Mouse (Mus musculus) thymus, adult 2 months (tissue): Measurements from ENCODE around the gene Cdh8. TPM values are rescaled to one million over a fixed set of nuclear protein-coding genes. Genes with fewer than 3 reads are reported as not detected.

Experiments used
- DNase-seq: peaks from one replicate; pipeline ENCODE4 v3.0.0; 2021
- H3K27ac ChIP-seq: fragments of 200-500 bp; 2 replicates; pipeline ENCODE4 v1.5.1; 2012; ENCODE audit warnings: low read length, control low read depth; ENCODE audit not compliant: control insufficient read depth, insufficient read depth
- H3K27me3 ChIP-seq: fragments of 200-500 bp; 2 replicates; pipeline ENCODE4 v1.6.1; 2012; ENCODE audit warnings: mild to moderate bottlenecking, low read length, moderate library complexity, mixed read lengths; ENCODE audit not compliant: control insufficient read depth, insufficient read depth
- H3K36me3 ChIP-seq: fragments of 200-500 bp; 2 replicates; pipeline ENCODE4 v1.6.1; 2012; ENCODE audit warnings: mild to moderate bottlenecking, low read length, moderate library complexity; ENCODE audit not compliant: control insufficient read depth, insufficient read depth
- H3K4me1 ChIP-seq: fragments of 200-500 bp; replicated peaks from 2 replicates; pipeline ENCODE4 v1.6.1; 2012; ENCODE audit warnings: low read length; ENCODE audit not compliant: control insufficient read depth, insufficient read depth
- H3K4me3 ChIP-seq: fragments of 200-500 bp; 2 replicates; pipeline ENCODE4 v1.5.1; 2012; ENCODE audit warnings: mild to moderate bottlenecking, low read length, control low read depth, moderate library complexity; ENCODE audit not compliant: control insufficient read depth, insufficient read depth
- CTCF ChIP-seq: fragments of 200-500 bp; IDR thresholded peaks from 2 replicates; pipeline ENCODE4 v1.5.1; 2012; ENCODE audit warnings: mild to moderate bottlenecking, control low read depth, low read length, moderate library complexity, borderline replicate concordance; ENCODE audit not compliant: control insufficient read depth, poor library complexity, insufficient read depth; ENCODE audit errors: extremely low read depth
- POLR2A ChIP-seq: fragments of 200-500 bp; IDR thresholded peaks from 2 replicates; pipeline ENCODE4 v1.6.1; 2012; ENCODE audit warnings: mild to moderate bottlenecking, low read length, control low read depth, moderate library complexity; ENCODE audit not compliant: control insufficient read depth, poor library complexity, insufficient read depth; ENCODE audit errors: extremely low read depth
- WGBS: fragments of 180-500 bp; shearing (Covaris S2); methylation state at CpG from one replicate; pipeline ENCODE4 v1.1.7; 2018; 5-methylcytosine and 5-hydroxymethylcytosine counted together
- polyA plus RNA-seq: library from polyadenylated mRNA; depleted of rRNA; stranded (reverse); fragments of >200 nt; gene quantifications from 2 replicates; pipeline ENCODE4 v1.2.3, GENCODE M21; 2012

Cdh8 gene
- polyA plus RNA-seq, 1 experiment: 0.22 TPM

DNA sequence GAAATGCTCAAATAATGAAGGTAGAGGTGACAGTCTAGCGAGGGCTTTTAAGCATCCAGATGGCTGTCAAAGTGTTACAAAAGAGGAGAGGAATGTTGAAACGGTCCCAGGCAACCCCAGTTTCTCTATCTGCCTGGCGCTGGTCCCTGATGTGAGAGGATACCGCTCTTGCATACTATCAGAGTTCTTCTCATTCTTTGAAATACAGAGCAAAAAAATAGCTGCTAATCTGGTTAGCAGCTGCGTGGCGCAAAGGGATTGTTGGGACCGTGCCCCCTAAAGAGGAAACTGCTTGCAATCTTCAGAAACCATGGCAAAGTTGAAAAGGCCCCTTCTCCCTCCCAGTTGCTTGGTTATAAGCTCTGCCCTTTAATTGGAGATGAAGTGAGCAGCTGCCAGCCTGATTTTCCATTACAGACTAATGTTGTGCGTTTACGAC, 1.8 kb downstream of the Cdh8 start:
- no peak for DNase-seq
- Histone ChIP-seq H3K4me1 (no peaks in the 10 kb centered on the region), H3K27ac (no peak overlapping the region), H3K27me3 (no peaks in the 10 kb centered on the region), H3K4me3 (no peak overlapping the region), H3K36me3 (no peaks in the 10 kb centered on the region)
- WGBS: 20% methylated on average over 9 of the region's 9 CpGs
- no peak for TF ChIP-seq POLR2A
- no peak for TF ChIP-seq CTCF

- no peak for TF ChIP-seq CTCF
- no peak for TF ChIP-seq POLR2A
Measured at GRCm38 (mm10) chr8:99413877-99414482, 2.3 kb downstream of the Cdh8 start.

DNA sequence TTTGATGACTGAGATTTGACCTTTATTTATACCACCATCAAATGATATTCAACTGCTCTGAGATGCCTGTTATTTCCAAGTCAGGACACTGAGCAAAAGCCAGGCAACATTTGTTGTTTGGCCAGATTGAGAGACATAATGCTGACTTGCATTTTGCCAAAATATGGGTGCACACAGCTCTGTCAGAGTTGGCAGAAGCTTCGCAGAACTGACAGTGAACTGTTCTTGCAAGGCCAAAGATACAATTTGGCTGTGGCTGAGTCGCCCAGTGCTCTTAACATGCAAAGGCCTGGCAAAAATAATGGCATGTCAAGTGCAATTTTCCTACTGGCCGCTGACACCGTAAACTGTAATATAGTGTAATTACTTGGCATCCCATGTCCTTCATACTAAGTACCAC, 22.4 kb downstream of the Cdh8 start:
- 85% methylated on average over 4 of the region's 4 CpGs for WGBS
- no peaks in the 10 kb centered on the region for H3K36me3 ChIP-seq
- DNase-seq: no peak

More at GRCm38 (mm10) chr8:99413877-99414482, 2.3 kb downstream of the Cdh8 start:
- Histone ChIP-seq H3K27ac (no peak overlapping the region), H3K27me3 (no peaks in the 10 kb centered on the region), H3K36me3 (no peaks in the 10 kb centered on the region), H3K4me3 (no peak overlapping the region), H3K4me1 (no peaks in the 10 kb centered on the region)
- WGBS: 45% methylated on average over 10 of the region's 10 CpGs
- DNase-seq: no peak

DNA sequence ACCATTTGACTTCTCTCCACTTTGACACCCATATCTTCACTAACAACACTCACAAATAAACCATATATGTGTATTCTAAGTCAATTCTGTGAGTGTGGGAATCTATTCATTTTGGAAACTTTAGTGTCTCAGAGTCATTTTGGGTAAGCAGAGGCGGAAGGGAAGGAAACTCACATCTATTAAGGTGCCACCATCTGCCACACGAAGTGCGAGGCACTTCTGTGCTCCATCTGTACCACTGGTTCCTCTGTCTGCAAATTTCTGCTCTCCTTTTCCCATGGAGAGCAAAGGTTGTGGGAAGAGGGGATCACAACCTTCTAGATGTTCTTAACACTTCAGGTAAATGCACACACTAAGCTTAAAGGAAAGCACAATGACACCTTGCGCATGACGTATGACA, 46.2 kb downstream of the Cdh8 start:
- H3K36me3 ChIP-seq: no peaks in the 10 kb centered on the region
- DNase-seq: no peak
- WGBS: 89% methylated on average over 5 of the region's 5 CpGs

More for the DNA sequence above, 22.4 kb downstream of the Cdh8 start:
- Histone ChIP-seq H3K27me3 (no peaks in the 10 kb centered on the region), H3K27ac (no peak overlapping the region), H3K4me1 (no peaks in the 10 kb centered on the region), H3K4me3 (no peak overlapping the region)
- no peak for TF ChIP-seq POLR2A
- TF ChIP-seq CTCF: no peak

DNA sequence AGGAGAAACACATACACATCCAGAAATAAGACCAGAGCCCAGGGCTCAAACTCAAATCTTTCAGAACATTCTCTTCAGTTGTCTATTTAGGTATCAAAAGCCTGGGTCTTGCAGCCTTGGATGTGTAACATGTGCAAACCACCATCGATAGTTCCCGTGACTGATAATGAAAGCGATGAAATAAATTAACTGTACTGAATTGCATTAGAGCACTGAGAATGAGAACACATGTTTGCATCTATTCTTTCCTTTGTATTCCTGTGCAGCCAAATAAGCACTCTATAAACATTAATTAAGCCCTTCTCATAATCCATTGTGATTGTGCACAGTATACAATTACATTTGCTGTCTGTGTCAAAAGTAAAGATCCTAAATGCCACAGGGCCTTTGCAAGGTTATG, 47.1 kb downstream of the Cdh8 start:
- no peaks in the 10 kb centered on the region for H3K27me3 ChIP-seq

More for the DNA sequence above, 46.2 kb downstream of the Cdh8 start:
- no peaks in the 10 kb centered on the region for H3K4me1 ChIP-seq
- H3K27me3 ChIP-seq: no peaks in the 10 kb centered on the region
- H3K4me3 ChIP-seq: no peak overlapping the region
- H3K27ac ChIP-seq: no peak overlapping the region
- TF ChIP-seq POLR2A: no peak
- TF ChIP-seq CTCF: no peak

DNA sequence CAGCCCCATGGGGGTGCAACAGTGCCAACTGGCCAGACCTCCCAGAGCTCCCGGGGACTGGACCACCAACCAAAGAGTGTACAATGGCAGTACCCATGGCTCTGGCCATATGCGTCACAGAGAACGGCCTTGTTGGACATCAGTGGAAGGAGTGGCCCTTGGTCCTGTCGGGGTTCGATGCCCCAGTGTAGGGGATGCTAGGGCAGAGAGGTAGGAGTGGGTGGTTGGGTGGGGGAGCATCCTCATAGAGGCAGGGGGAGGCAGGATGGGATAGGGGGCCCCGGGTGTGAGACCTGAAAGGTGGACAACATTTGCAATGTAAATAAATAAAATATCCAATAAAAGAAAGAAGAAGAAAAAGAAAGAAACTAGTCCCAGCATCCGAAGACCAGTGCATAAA, 47.8 kb downstream of the Cdh8 start:
- no peaks in the 10 kb centered on the region for H3K27me3 ChIP-seq
- no peaks in the 10 kb centered on the region for H3K4me1 ChIP-seq
- TF ChIP-seq CTCF (no peak), POLR2A (no peak)
- WGBS: 86% methylated on average over 7 of the region's 7 CpGs
- no peak overlapping the region for H3K4me3 ChIP-seq
- peak; percentile 0 for DNase-seq
- no peak overlapping the region for H3K27ac ChIP-seq
- no peaks in the 10 kb centered on the region for H3K36me3 ChIP-seq

More for the DNA sequence above, 47.1 kb downstream of the Cdh8 start:
- no peak overlapping the region for H3K27ac ChIP-seq
- WGBS: 97% methylated on average over 3 of the region's 3 CpGs
- no peak for DNase-seq
- no peaks in the 10 kb centered on the region for H3K4me1 ChIP-seq
- no peak overlapping the region for H3K4me3 ChIP-seq
- no peaks in the 10 kb centered on the region for H3K36me3 ChIP-seq
- no peak for TF ChIP-seq CTCF
- no peak for TF ChIP-seq POLR2A

DNA sequence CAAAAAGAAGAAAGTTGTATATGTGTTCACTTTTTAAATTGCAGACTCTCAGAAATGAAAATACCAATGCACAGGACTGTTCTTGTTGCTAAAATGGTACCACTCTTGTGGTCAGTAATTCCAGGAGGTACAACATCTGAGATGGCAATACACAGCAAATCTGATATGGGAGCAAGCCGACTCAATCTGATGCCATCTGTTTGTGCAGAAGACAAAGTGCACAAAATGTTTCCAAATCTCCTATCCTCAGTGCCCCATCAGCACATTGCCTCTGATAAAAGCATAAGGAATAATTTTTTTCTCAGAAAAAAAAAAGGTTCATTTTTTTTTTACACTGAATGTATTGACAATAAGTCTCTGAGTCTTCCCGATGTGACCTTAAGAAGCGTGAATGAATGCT, 62.3 kb downstream of the Cdh8 start:
- H3K36me3 ChIP-seq: no peaks in the 10 kb centered on the region
- WGBS: 90% methylated on average over 3 of the region's 3 CpGs
- H3K4me3 ChIP-seq: no peak overlapping the region
- DNase-seq: no peak
- H3K27ac ChIP-seq: no peak overlapping the region
- no peaks in the 10 kb centered on the region for H3K4me1 ChIP-seq
- TF ChIP-seq CTCF (no peak), POLR2A (no peak)
- no peaks in the 10 kb centered on the region for H3K27me3 ChIP-seq
